Mouse (Mus musculus) liver, embryonic 14 days (tissue): ENCODE measurements around the gene Fbxl7. TPM values are rescaled to one million over a fixed set of nuclear protein-coding genes. Genes with fewer than 3 reads are reported as not detected.

Experiments
- polyA plus RNA-seq: library from polyadenylated mRNA; depleted of rRNA; stranded (reverse); fragments of >200 nt; gene quantifications from 2 replicates; pipeline ENCODE4 v1.2.3, GENCODE M21; 2012; rRNA removed

The Fbxl7 gene
- polyA plus RNA-seq: 0.53 and 0.66 TPM in 2 replicates

DNA sequence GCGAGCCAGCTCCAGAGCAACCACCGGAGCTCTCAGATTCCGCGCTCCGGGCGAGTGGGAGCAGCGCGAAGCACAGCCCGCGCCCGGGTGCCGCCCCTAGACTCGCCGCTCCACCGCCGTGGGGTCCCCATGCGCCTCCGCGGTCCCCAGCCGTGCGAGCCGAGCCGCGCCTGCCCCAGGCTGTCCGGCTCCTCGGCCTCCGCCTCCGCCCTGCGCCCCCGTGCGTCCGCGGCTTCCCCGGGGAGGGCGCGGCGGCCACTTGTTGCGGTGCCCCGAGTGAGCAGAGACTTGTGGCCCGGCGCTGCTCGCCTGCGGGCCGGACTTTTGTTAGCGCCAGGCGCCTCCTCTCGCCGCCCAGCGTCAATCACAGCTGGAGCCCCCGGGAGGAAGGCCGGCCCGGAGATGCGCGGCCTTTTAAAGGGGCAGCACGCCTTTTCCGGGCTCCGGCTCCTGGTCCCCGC, at the start of gene Fbxl7:
Fbxl7 (minus strand) TSS at position 330 of the 461 bp plus-strand sequence.

